Mouse (Mus musculus) G1E (cell line): ENCODE data around the gene Hoxa11. TPM values are rescaled to one million over a fixed set of nuclear protein-coding genes. Genes with fewer than 3 reads are reported as not detected.

Experiments
- ATAC-seq: 2 replicates; pipeline ENCODE4 v1.8.0; 2016; ENCODE audit warnings: mild to moderate bottlenecking; ENCODE audit not compliant: insufficient number of reproducible peaks, poor library complexity, low FRiP score, severe bottlenecking; ENCODE audit errors: extremely low read depth
- DNase-seq: peaks from one replicate; pipeline ENCODE4 v3.0.0; 2012; ENCODE audit warnings: low spot score
- H3K27me3 ChIP-seq: 2 replicates; pipeline ENCODE4 v1.6.1; 2012; ENCODE audit warnings: mild to moderate bottlenecking, low read length, inconsistent platforms; ENCODE audit not compliant: insufficient read depth
- H3K36me3 ChIP-seq: replicated peaks from 2 replicates; pipeline ENCODE3; 2012; ENCODE audit warnings: mild to moderate bottlenecking, inconsistent platforms
- H3K4me1 ChIP-seq: 2 replicates; pipeline ENCODE4 v1.6.1; 2012; ENCODE audit warnings: low read depth, low read length, inconsistent platforms, mixed read lengths; ENCODE audit not compliant: insufficient read depth
- H3K4me3 ChIP-seq: 2 replicates; pipeline ENCODE4 v1.5.1; 2012; ENCODE audit warnings: low read depth, mild to moderate bottlenecking, inconsistent platforms, low read length, moderate library complexity, mixed read lengths
- H3K9me3 ChIP-seq: replicated peaks from 2 replicates; pipeline ENCODE4 v1.6.1; 2012; ENCODE audit warnings: inconsistent platforms
- CTCF ChIP-seq: IDR thresholded peaks from 2 replicates; pipeline ENCODE4 v1.5.1; 2012; ENCODE audit warnings: low read depth, low read length, inconsistent platforms, mixed read lengths
- GATA1 ChIP-seq: IDR thresholded peaks from 2 replicates; pipeline ENCODE4 v1.6.1; 2012; ENCODE audit warnings: borderline replicate concordance, low read length, inconsistent platforms, mixed read lengths
- GATA2 ChIP-seq: IDR thresholded peaks from 2 replicates; pipeline ENCODE4 v1.6.1; 2012; ENCODE audit warnings: low read depth, low read length, inconsistent platforms, borderline replicate concordance
- POLR2AphosphoS5 ChIP-seq: IDR thresholded peaks from 2 replicates; pipeline ENCODE4 v1.6.1; 2012; ENCODE audit warnings: low read depth, low read length, inconsistent platforms; ENCODE audit not compliant: insufficient replicate concordance
- TAL1 ChIP-seq: conservative IDR thresholded peaks from 2 replicates; pipeline ENCODE4 v1.6.1; 2012; ENCODE audit warnings: low read depth, low read length, inconsistent platforms, mixed read lengths
- polyA plus RNA-seq: library from polyadenylated mRNA; stranded (reverse); fragments of >175 nt; gene quantifications from 2 replicates; pipeline ENCODE4 v1.2.3, GENCODE M21; 2012
- total RNA-seq, 2 experiments: library from RNA; stranded (forward) in 1 of 2; stranded (reverse) in 1 of 2; fragments of 200-1000 nt in 1 of 2; fragments of >200 nt in 1 of 2; fragmentation: Nextera tagmentation in 1 of 2; gene quantifications; 2 replicates each; pipeline ENCODE4 v1.2.3; 2014 to 2017

Hoxa11 gene
- total and polyA plus RNA-seq, 3 experiments, result not detected

GRCm38 (mm10) chr6:52213119-52213986 lies 32.3 kb downstream of the Hoxa11 start, which contains the start of the genes Hoxa3 and Gm28308:
Gene Hoxa3 (minus strand): TSS chr6:52213336.
Gene Gm28308 (minus strand): TSS chr6:52213339.
- no peak within 1 kb of the TSS for H3K4me3 ChIP-seq
- H3K9me3 ChIP-seq, result peaks cover 9% of the 10 kb centered on the region
- DNase-seq (no peak), ATAC-seq (no peak)
- H3K27me3 ChIP-seq, result peaks cover 48% of the 10 kb centered on the region
- H3K4me1 ChIP-seq, result no peaks in the 10 kb centered on the region
- no peaks in the 10 kb centered on the region for H3K36me3 ChIP-seq
- no peak for TF ChIP-seq GATA1

GRCm38 (mm10) chr6:52212556-52213118 lies 33.0 kb downstream of the Hoxa11 start:
- H3K4me3 ChIP-seq, result no peak overlapping the region
- H3K36me3 ChIP-seq, result no peaks in the 10 kb centered on the region
- ATAC-seq, result no peak
- no peaks in the 10 kb centered on the region for H3K4me1 ChIP-seq
- TF ChIP-seq TAL1 (no peak), GATA1 (no peak), CTCF (no peak), GATA2 (no peak), POLR2AphosphoS5 (no peak)
- H3K9me3 ChIP-seq, result peaks cover 8% of the 10 kb centered on the region
- H3K27me3 ChIP-seq, result peaks cover 48% of the 10 kb centered on the region
- no peak for DNase-seq

- peaks cover 2% of the 10 kb centered on the region for H3K9me3 ChIP-seq
- TF ChIP-seq GATA1 (no peak), POLR2AphosphoS5 (no peak), CTCF (no peak), GATA2 (no peak), TAL1 (no peak)
- no peak for DNase-seq
- ATAC-seq, result no peak
- peaks cover 46% of the 10 kb centered on the region for H3K27me3 ChIP-seq
- H3K36me3 ChIP-seq, result no peaks in the 10 kb centered on the region
- H3K4me1 ChIP-seq, result no peaks in the 10 kb centered on the region
- no peak overlapping the region for H3K4me3 ChIP-seq
Observed at GRCm38 (mm10) chr6:52211961-52212360, 33.6 kb downstream of the Hoxa11 start.

- H3K27me3 ChIP-seq, result peaks cover 44% of the 10 kb centered on the region
- no peak for DNase-seq
- no peaks in the 10 kb centered on the region; the same call in 1 of the 2 replicates for H3K9me3 ChIP-seq
- H3K4me3 ChIP-seq, result no peak overlapping the region
- H3K36me3 ChIP-seq, result no peaks in the 10 kb centered on the region
- TF ChIP-seq GATA1 (no peak), POLR2AphosphoS5 (no peak), CTCF (no peak), TAL1 (no peak), GATA2 (no peak)
- H3K4me1 ChIP-seq, result no peaks in the 10 kb centered on the region
- no peak for ATAC-seq
Observed at GRCm38 (mm10) chr6:52211170-52211935, 34.3 kb downstream of the Hoxa11 start.

GRCm38 (mm10) chr6:52209685-52210046 lies 35.9 kb downstream of the Hoxa11 start:
- Histone ChIP-seq H3K36me3 (no peaks in the 10 kb centered on the region), H3K27me3 (peaks cover 32% of the 10 kb centered on the region; the same call in 1 of the 2 replicates), H3K4me1 (no peaks in the 10 kb centered on the region), H3K9me3 (peaks cover 3% of the 10 kb centered on the region; the same call in 1 of the 2 replicates), H3K4me3 (no peak overlapping the region)
- TF ChIP-seq TAL1 (no peak), GATA2 (no peak), POLR2AphosphoS5 (no peak), CTCF (no peak), GATA1 (no peak)
- DNase-seq (no peak), ATAC-seq (no peak)

- Histone ChIP-seq H3K4me3 (no peak overlapping the region), H3K36me3 (no peaks in the 10 kb centered on the region), H3K9me3 (peaks cover 8% of the 10 kb centered on the region), H3K4me1 (no peaks in the 10 kb centered on the region), H3K27me3 (peaks cover 36% of the 10 kb centered on the region; the same call in 1 of the 2 replicates)
- TF ChIP-seq POLR2AphosphoS5, result no peak
- no peak for TF ChIP-seq CTCF
- TF ChIP-seq GATA2, result no peak
- TF ChIP-seq GATA1, result no peak
- TF ChIP-seq TAL1, result no peak
- DNase-seq (no peak), ATAC-seq (no peak)
Observed at GRCm38 (mm10) chr6:52208868-52209684, 36.5 kb downstream of the Hoxa11 start.
